ENCODE assay signal across 22 mouse cellular contexts in the genomic region with DNA sequence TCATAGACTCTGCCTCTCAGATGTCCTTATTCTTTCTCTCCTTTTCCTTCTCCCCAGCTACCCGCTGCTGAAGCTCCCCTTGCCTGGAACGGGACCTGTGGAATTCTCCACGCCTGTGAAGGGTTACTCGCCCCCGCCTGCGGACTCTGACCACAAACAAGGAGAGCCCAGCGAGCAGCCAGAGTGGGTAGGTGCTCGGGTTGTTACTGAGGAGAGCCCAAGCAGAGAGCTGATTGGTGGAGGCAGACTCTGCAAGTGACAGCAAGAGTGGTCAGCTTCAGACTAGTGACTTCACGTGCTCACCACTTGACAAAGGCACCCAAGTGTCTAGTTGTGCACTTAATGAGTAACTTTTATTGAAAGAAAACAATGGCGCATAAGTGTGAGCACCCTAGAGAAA. TPM values are rescaled to one million over a fixed set of nuclear protein-coding genes. Genes with fewer than 3 reads are reported as not detected.
A peak's percentile ranks its signal among the peaks of the same experiment; 100 is the strongest.
DNase-seq lines count a peak whose midpoint lies in the region; ATAC-seq lines count a peak whose summit lies in the region.
"Had no signal": no experiment of that assay in that cellular context is flagged by ENCODE, and none has a peak within 500 bp of the region (broad histone marks: within the 10 kb centered on the region; RNA-seq: fewer than 3 reads in every experiment).

No protein-coding gene starts in this region.

- WGBS in liver, embryonic 15.5 days (ENCODE audit: insufficient replicate concordance), result 74% methylated on average over 10 of the region's 10 CpGs

- H3K27me3 ChIP-seq in liver, embryonic 15.5 days, result no peaks in the 10 kb centered on the region
- H3K27me3 ChIP-seq: forebrain, embryonic 13.5 days; heart, embryonic 13.5 days; limb, embryonic 13.5 days had no signal

- no peak overlapping the region for H3K4me2 ChIP-seq in liver, embryonic 15.5 days
- H3K4me2 ChIP-seq: forebrain, embryonic 13.5 days; heart, embryonic 13.5 days; limb, embryonic 13.5 days; midbrain, embryonic 11.5 days had no signal

- peaks cover 29% of the 10 kb centered on the region for H3K36me3 ChIP-seq in liver, embryonic 15.5 days (replicated peaks)

- H3K27ac ChIP-seq in liver, embryonic 15.5 days (replicated peaks), result peak overlapping the region; percentile 54
- H3K27ac ChIP-seq: forebrain, embryonic 13.5 days; heart, adult 2 months; heart, embryonic 13.5 days; hindbrain, postnatal 0 days; limb, embryonic 13.5 days; macrophage had no signal

- no peak overlapping the region for H3K9ac ChIP-seq in liver, embryonic 15.5 days
- H3K9ac ChIP-seq: forebrain, embryonic 13.5 days; heart, embryonic 13.5 days; limb, embryonic 13.5 days had no signal

- H3K4me3 ChIP-seq in liver, embryonic 15.5 days (replicated peaks), result no peak overlapping the region
- H3K4me3 ChIP-seq: forebrain, embryonic 13.5 days; heart, adult 2 months; heart, embryonic 13.5 days; limb, embryonic 13.5 days had no signal

- H3K9me3 ChIP-seq in liver, embryonic 15.5 days (replicated peaks), result no peaks in the 10 kb centered on the region
- H3K9me3 ChIP-seq: forebrain, embryonic 13.5 days; heart, embryonic 13.5 days; limb, embryonic 13.5 days had no signal

- peak; percentile 24 for DNase-seq in kidney, adult 9 months
- no peak for DNase-seq in kidney, postnatal 10 days
- peak; percentile 48 for DNase-seq in liver
- peak; percentile 82 for DNase-seq in yolk sac, embryonic 10.5 days (ENCODE audit: low spot score)
- DNase-seq in layer of hippocampus, postnatal 36 days, result no peak
- DNase-seq: cerebellum, adult 8-10 months; gastrocnemius, postnatal 36 days; heart, adult 2 months; heart, postnatal 14 days; kidney, adult 18-20 months; kidney, postnatal 14 days; thymus, adult 2 months had no signal

- H3K4me1 ChIP-seq in liver, embryonic 15.5 days (replicated peaks), result 0 out of 2 replicates have a peak, but pooled peaks cover 3% of the 10 kb centered on the region
- H3K4me1 ChIP-seq: limb, embryonic 13.5 days had no signal

- ATAC-seq in liver, embryonic 15.5 days (ENCODE audit: insufficient read depth), result peak; percentile 65
- no peak for ATAC-seq in megakaryocyte-erythroid progenitor cell, adult 5-6 weeks (replicated peaks; ENCODE audit: low FRiP score, low TSS enrichment, poor library complexity, severe bottlenecking)
- ATAC-seq: forebrain, embryonic 13.5 days; hindbrain, postnatal 0 days had no signal

RNA-seq across cellular contexts. Expression of gene Scap, which starts 29.2 kb away (rescaled TPM):
- 26.8 and 32.7 TPM in 2 replicates for polyA plus RNA-seq in liver, embryonic 15.5 days (2015; fragmentation: Nextera tagmentation; extraction: Ambion mirVana)
- 35.0 and 48.5 TPM in 2 replicates for total RNA-seq in megakaryocyte-erythroid progenitor cell, adult 5-6 weeks (2014; fragmentation: Nextera tagmentation)
- total RNA-seq in megakaryocyte-erythroid progenitor cell, adult 5-6 weeks (2017), result 20.3 and 60.7 TPM in 2 replicates
- 10 to 100 TPM; 97.4 to 98.6 TPM for total RNA-seq in layer of hippocampus, postnatal 36 days (2021)

RNA-seq across cellular contexts. Expression of gene Ptpn23, which starts 45.7 kb away (rescaled TPM):
- polyA plus RNA-seq in liver, embryonic 15.5 days (2015; fragmentation: Nextera tagmentation; extraction: Ambion mirVana), result 3.5 and 3.7 TPM in 2 replicates
- total RNA-seq in megakaryocyte-erythroid progenitor cell, adult 5-6 weeks (2014; fragmentation: Nextera tagmentation), result 17.7 and 24.3 TPM in 2 replicates
- 1.9 and 11.0 TPM in 2 replicates for total RNA-seq in megakaryocyte-erythroid progenitor cell, adult 5-6 weeks (2017)
- 10 to 100 TPM; 53.5 to 54.3 TPM for total RNA-seq in layer of hippocampus, postnatal 36 days (2021)

RNA-seq across cellular contexts. Expression of gene Ngp, which starts 57.2 kb away (rescaled TPM):
- polyA plus RNA-seq in liver, embryonic 15.5 days (2015; fragmentation: Nextera tagmentation; extraction: Ambion mirVana), result 447 and 537 TPM in 2 replicates
- total RNA-seq in megakaryocyte-erythroid progenitor cell, adult 5-6 weeks (2014; fragmentation: Nextera tagmentation), result 415 TPM in 1 of 2 replicates, not detected in the other
- total RNA-seq in megakaryocyte-erythroid progenitor cell, adult 5-6 weeks (2017), result 12.5 and 64.5 TPM in 2 replicates
- total RNA-seq in layer of hippocampus, postnatal 36 days (2021), result not detected
- total RNA-seq: gastrocnemius, adult 18-20 months; gastrocnemius, postnatal 36 days; heart, adult 2 months had no signal
- polyA plus RNA-seq: urinary bladder, adult 2 months had no signal

RNA-seq across cellular contexts. Expression of gene Elp6, which starts 57.4 kb away (rescaled TPM):
- 6.9 and 7.4 TPM in 2 replicates for polyA plus RNA-seq in liver, embryonic 15.5 days (2015; fragmentation: Nextera tagmentation; extraction: Ambion mirVana)
- 4.1 and 10.1 TPM in 2 replicates for total RNA-seq in megakaryocyte-erythroid progenitor cell, adult 5-6 weeks (2014; fragmentation: Nextera tagmentation)
- 6.3 and 10.2 TPM in 2 replicates for total RNA-seq in megakaryocyte-erythroid progenitor cell, adult 5-6 weeks (2017)
- 10 to 100 TPM in 1 of 2 experiments, 1 to 10 TPM in 1; 9.7 to 13.8 TPM for total RNA-seq in layer of hippocampus, postnatal 36 days (2021)

Comparison
In these comparisons a context has a peak if more than half of its experiments do, and no peak if none do; other contexts are left out.
1. DNase-seq: peak in kidney, adult 9 months (single experiment), liver (single experiment) and yolk sac, embryonic 10.5 days (single experiment); none in kidney, postnatal 10 days (single experiment) and layer of hippocampus, postnatal 36 days (0 of 2).